In the genomic region with DNA sequence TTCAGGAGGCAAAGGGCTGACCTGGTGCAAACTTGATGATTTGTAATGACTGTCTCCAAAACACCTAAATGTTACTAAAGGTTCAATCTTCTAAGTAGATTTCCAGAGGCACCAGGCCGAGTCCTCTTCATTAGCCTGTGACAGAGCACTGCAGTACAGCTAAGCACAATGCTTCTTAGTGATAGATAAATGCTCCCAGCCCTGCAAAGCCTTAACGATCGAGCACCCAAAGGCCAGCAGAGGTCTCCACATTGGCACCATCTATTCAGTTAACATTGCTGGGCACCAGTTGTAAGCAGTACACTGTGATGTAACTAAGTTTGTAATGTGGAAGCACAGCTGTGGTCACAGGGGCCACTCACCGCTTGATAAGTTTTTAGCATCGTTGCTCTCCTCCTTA, we compare ENCODE assay signal across 14 mouse cellular contexts. TPM values are rescaled to one million over a fixed set of nuclear protein-coding genes. Genes with fewer than 3 reads are reported as not detected.
DNase-seq lines count a peak whose midpoint lies in the region; ATAC-seq lines count a peak whose summit lies in the region.
"Had no signal": no experiment of that assay in that cellular context is flagged by ENCODE, and none has a peak within 500 bp of the region (broad histone marks: within the 10 kb centered on the region; RNA-seq: fewer than 3 reads in every experiment).

No protein-coding gene starts in this region.

- H3K9me3 ChIP-seq in heart, embryonic 15.5 days (replicated peaks): no peaks in the 10 kb centered on the region
- no peaks in the 10 kb centered on the region for H3K9me3 ChIP-seq in lung, embryonic 16.5 days (ENCODE audit: control insufficient read depth, low read length)
- H3K9me3 ChIP-seq: forebrain, embryonic 12.5 days; liver, embryonic 13.5 days; neural tube, embryonic 13.5 days had no signal

- peak overlapping the region; percentile 78 for H3K27ac ChIP-seq in heart, embryonic 15.5 days
- H3K27ac ChIP-seq in lung, embryonic 16.5 days (ENCODE audit: low read length): peak overlapping the region; percentile 74
- H3K27ac ChIP-seq: forebrain, embryonic 12.5 days; liver, embryonic 13.5 days; neural tube, embryonic 13.5 days had no signal

- H3K27me3 ChIP-seq in heart, embryonic 15.5 days: no peaks in the 10 kb centered on the region
- no peaks in the 10 kb centered on the region for H3K27me3 ChIP-seq in lung, embryonic 16.5 days (ENCODE audit: control insufficient read depth, insufficient read depth, low read depth, low read length)
- H3K27me3 ChIP-seq: forebrain, embryonic 12.5 days; liver, embryonic 13.5 days; neural tube, embryonic 13.5 days had no signal

- no peak for ATAC-seq in heart, embryonic 15.5 days (replicated peaks; ENCODE audit: insufficient number of reproducible peaks, insufficient read depth, low FRiP score, low read depth)
- no peak for ATAC-seq in lung, embryonic 16.5 days (ENCODE audit: low read depth)
- ATAC-seq in megakaryocyte progenitor cell, adult 5-6 weeks (replicated peaks; ENCODE audit: poor library complexity): 0 out of 2 replicates have a peak, but pooled peaks have one; percentile 26

- WGBS in heart, embryonic 15.5 days: 50% methylated on average over 5 of the region's 5 CpGs
- 52% methylated on average over 5 of the region's 5 CpGs for WGBS in lung, embryonic 16.5 days

- DNase-seq in adrenal gland, adult (ENCODE audit: inconsistent age in 2 of 2, low spot score in 1 of 2): peak; percentile 18 to 59
- no peak for DNase-seq in adrenal gland, postnatal 10 days
- no peak for DNase-seq in heart, adult 8-10 months (ENCODE audit: low spot score)
- DNase-seq in lung, postnatal 36 days: no peak
- no peak for DNase-seq in gastrocnemius, postnatal 4 days (ENCODE audit: low spot score in 2 of 2)
- DNase-seq: embryo, embryonic 11 days; layer of hippocampus, adult 9-11 months; liver, embryonic 13.5 days had no signal

- H3K4me3 ChIP-seq in heart, embryonic 15.5 days: no peak overlapping the region
- H3K4me3 ChIP-seq in lung, embryonic 16.5 days (ENCODE audit: low read length): no peak overlapping the region
- H3K4me3 ChIP-seq: forebrain, embryonic 12.5 days; liver, embryonic 13.5 days; neural tube, embryonic 13.5 days had no signal

- peaks cover 3% of the 10 kb centered on the region; the same call in 1 of the 2 replicates for H3K36me3 ChIP-seq in heart, embryonic 15.5 days
- H3K36me3 ChIP-seq in lung, embryonic 16.5 days (ENCODE audit: control insufficient read depth, insufficient read depth, low read length): no peaks in the 10 kb centered on the region; the same call in none of the 2 replicates
- H3K36me3 ChIP-seq: liver, embryonic 13.5 days had no signal

- H3K9ac ChIP-seq in heart, embryonic 15.5 days: no peak overlapping the region
- no peak overlapping the region for H3K9ac ChIP-seq in lung, embryonic 16.5 days (ENCODE audit: low read length)
- H3K9ac ChIP-seq: forebrain, embryonic 12.5 days; liver, embryonic 13.5 days; neural tube, embryonic 13.5 days had no signal

- peak overlapping the region; percentile 37; the same call in 1 of the 2 replicates for H3K4me2 ChIP-seq in heart, embryonic 15.5 days
- peak overlapping the region; percentile 18; the same call in 1 of the 2 replicates for H3K4me2 ChIP-seq in lung, embryonic 16.5 days (ENCODE audit: low read depth, low read length)
- H3K4me2 ChIP-seq: forebrain, embryonic 12.5 days; liver, embryonic 13.5 days; neural tube, embryonic 13.5 days had no signal

- peaks cover 13% of the 10 kb centered on the region for H3K4me1 ChIP-seq in heart, embryonic 15.5 days (replicated peaks)
- H3K4me1 ChIP-seq in lung, embryonic 16.5 days (replicated peaks; ENCODE audit: control insufficient read depth, insufficient read depth, low read length): peaks cover 26% of the 10 kb centered on the region

RNA-seq across cellular contexts. Expression of a gene that starts 22.2 kb away (rescaled TPM):
- 10 to 100 TPM; 26.0 to 27.0 TPM for total RNA-seq in adrenal gland, postnatal 10 days (2021)
- 10.3 and 10.9 TPM in 2 replicates for polyA plus RNA-seq in heart, embryonic 15.5 days (2015; fragmentation: Nextera tagmentation; extraction: Ambion mirVana)
- 10 to 100 TPM; 40.1 to 57.0 (median 48.9) TPM for total RNA-seq in heart, adult 8-10 months (2022)
- 26.1 and 26.3 TPM in 2 replicates for polyA plus RNA-seq in lung, embryonic 16.5 days (2015; fragmentation: Nextera tagmentation; extraction: Ambion mirVana)
- total RNA-seq in megakaryocyte progenitor cell, adult 5-6 weeks (2015): 19.4 and 23.6 TPM in 2 replicates
- 19.8 and 20.8 TPM in 2 replicates for total RNA-seq in megakaryocyte progenitor cell, adult 5-6 weeks (2017)
- 10 to 100 TPM; 11.3 to 12.1 TPM for total RNA-seq in gastrocnemius, postnatal 4 days (2021)

RNA-seq across cellular contexts. Expression of a gene that starts 22.2 kb away (rescaled TPM):
- 1 to 10 TPM; 2.4 to 6.6 TPM for total RNA-seq in adrenal gland, postnatal 10 days (2021)
- polyA plus RNA-seq in heart, embryonic 15.5 days (2015; fragmentation: Nextera tagmentation; extraction: Ambion mirVana): 2.5 and 2.9 TPM in 2 replicates
- total RNA-seq in heart, adult 8-10 months (2022): 1 to 10 TPM in 3 of 4 experiments, under 1 TPM in 1; 0.72 to 2.2 (median 1.6) TPM
- 2.3 and 2.5 TPM in 2 replicates for polyA plus RNA-seq in lung, embryonic 16.5 days (2015; fragmentation: Nextera tagmentation; extraction: Ambion mirVana)
- total RNA-seq in megakaryocyte progenitor cell, adult 5-6 weeks (2015): 5.9 and 11.8 TPM in 2 replicates
- total RNA-seq in megakaryocyte progenitor cell, adult 5-6 weeks (2017): 2.7 and 3.5 TPM in 2 replicates
- 1 to 10 TPM; 4.1 to 5.4 TPM for total RNA-seq in gastrocnemius, postnatal 4 days (2021)

RNA-seq across cellular contexts. Expression of a gene that starts 48.1 kb away (rescaled TPM):
- 1 to 10 TPM; 3.7 to 4.6 TPM for total RNA-seq in adrenal gland, postnatal 10 days (2021)
- polyA plus RNA-seq in heart, embryonic 15.5 days (2015; fragmentation: Nextera tagmentation; extraction: Ambion mirVana): 1.0 and 1.4 TPM in 2 replicates
- total RNA-seq in heart, adult 8-10 months (2022): 10 to 100 TPM in 3 of 4 experiments, 1 to 10 TPM in 1; 8.6 to 11.3 (median 10.7) TPM
- 2.0 and 2.3 TPM in 2 replicates for polyA plus RNA-seq in lung, embryonic 16.5 days (2015; fragmentation: Nextera tagmentation; extraction: Ambion mirVana)
- total RNA-seq in megakaryocyte progenitor cell, adult 5-6 weeks (2015): 0.10 TPM in 1 of 2 replicates, not detected in the other
- not detected in 2 replicates for total RNA-seq in megakaryocyte progenitor cell, adult 5-6 weeks (2017)
- total RNA-seq in gastrocnemius, postnatal 4 days (2021): 1 to 10 TPM; 4.7 to 5.8 TPM
- polyA plus RNA-seq: activated CD4-positive, CD25-positive, alpha-beta regulatory T cell, adult 4 months had no signal

Comparison
In these comparisons a context has a peak if more than half of its experiments do, and no peak if none do; other contexts are left out.
1. DNase-seq: peak in adrenal gland, adult (2 of 2); none in adrenal gland, postnatal 10 days (single experiment), heart, adult 8-10 months (single experiment), lung, postnatal 36 days (single experiment) and gastrocnemius, postnatal 4 days (0 of 2).
2. RNA of a gene that starts 48.1 kb away (total RNA-seq): 8.6 to 11.3 TPM in heart, adult 8-10 months, 4.7 to 5.8 TPM in gastrocnemius, postnatal 4 days and 3.7 to 4.6 TPM in adrenal gland, postnatal 10 days; 0.10 TPM in megakaryocyte progenitor cell, adult 5-6 weeks; every median in the first group is over 4 times any median in the second.